Mouse (Mus musculus): ENCODE results near the gene Gm11985.

Gene Gm11985

GRCm38 (mm10) chr11:7158196-7158595 is 30.2 kb downstream of the Gm11985 start:
- DNase-seq (ENCODE audit: low read depth in 2 of 2, low spot score in 2 of 2), result no peak

GRCm38 (mm10) chr11:7156427-7156826 is 31.9 kb downstream of the Gm11985 start:
- DNase-seq (ENCODE audit: low read depth in 2 of 2, low spot score in 2 of 2), result no peak

DNA sequence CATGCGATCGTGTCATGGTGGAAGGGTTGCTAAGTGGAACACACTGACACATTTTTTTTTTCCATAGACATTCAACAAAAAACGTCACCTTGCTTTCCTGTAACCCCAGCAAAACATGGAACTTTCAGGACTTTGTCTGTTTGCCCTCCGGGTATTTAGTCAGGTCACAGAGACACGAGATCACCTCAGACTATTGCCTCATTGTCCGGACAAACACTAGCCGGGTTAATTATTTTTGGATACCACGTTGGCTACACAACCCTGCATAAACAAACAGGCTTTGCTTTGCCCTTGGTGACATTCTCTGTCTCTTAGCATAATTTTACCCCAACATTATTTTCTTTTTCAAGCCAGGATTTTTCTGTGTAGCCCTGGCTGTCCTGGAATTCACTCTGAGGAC is 35.3 kb downstream of the Gm11985 start:
- DNase-seq (ENCODE audit: low read depth in 2 of 2, low spot score in 2 of 2), result no peak

GRCm38 (mm10) chr11:7152371-7152770 is 36.0 kb downstream of the Gm11985 start:
- DNase-seq (ENCODE audit: low read depth in 2 of 2, low spot score in 2 of 2), result no peak

DNA sequence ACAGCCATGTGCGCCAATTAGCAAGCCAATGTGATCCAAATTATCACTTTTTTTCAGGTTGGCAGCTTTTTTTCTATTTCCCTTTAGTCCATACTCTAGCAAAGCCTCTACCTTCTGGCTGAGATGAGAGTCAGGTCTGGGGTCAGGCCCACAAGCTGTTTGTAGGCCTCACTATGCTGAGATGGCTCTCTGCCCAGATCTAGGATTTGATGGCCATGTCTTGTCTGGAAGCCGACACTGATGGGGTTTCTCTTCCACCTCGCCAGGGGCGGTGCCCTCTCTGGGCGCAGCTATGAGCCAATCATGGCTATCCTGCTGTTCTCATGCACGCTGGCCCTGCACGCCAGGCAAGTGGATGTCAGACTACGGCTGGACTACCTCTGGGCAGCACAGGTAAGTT is 37.9 kb downstream of the Gm11985 start:
- no peak for DNase-seq (ENCODE audit: low read depth in 2 of 2, low spot score in 2 of 2)

GRCm38 (mm10) chr11:7149471-7149870 is 38.9 kb downstream of the Gm11985 start:
- no peak for DNase-seq (ENCODE audit: low read depth in 2 of 2, low spot score in 2 of 2)

DNA sequence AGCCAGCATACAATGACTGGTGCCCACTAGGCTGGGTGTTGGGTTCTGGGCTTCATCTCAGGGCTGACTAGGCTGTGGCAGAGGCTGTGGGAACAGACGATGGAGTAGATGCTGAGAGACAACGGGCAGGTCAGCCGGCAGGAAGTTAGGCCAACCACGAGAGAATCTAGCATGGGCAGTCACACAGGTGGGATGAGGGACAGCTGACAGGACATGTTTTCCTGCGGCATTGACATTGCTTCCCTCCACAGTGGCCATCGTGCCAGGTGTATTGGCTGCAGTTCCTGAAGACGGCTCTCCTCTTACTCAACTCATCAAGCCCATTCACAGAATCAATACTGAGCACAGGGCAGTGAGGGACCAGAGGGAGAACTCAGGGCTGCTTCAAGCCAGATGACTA is 40.4 kb downstream of the Gm11985 start:
- no peak for DNase-seq (ENCODE audit: low read depth in 2 of 2, low spot score in 2 of 2)

DNA sequence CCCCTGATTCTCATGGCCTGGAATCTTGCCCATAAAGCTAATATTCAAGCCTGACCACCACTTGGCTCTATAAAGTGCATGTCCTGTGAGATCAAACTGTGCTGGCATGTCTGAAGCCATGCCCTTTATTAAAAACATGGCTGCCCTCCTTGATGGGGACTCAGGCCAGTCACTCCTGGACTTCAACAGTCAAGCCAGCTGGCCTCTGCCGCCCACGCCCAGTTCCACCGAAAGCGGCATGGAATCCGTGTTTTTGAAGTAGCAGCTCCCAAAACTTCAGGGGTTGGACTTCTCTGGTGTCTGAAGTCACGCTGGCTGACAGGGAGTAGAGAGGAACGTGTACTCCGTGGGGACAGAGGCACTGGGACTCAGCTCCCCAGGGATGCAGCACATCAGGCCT is 40.8 kb downstream of the Gm11985 start:
- no peak for DNase-seq (ENCODE audit: low read depth in 2 of 2, low spot score in 2 of 2)

- peak; percentile 65 to 75 for DNase-seq (ENCODE audit: low read depth in 2 of 2, low spot score in 2 of 2)
These were observed 43.1 kb downstream of the Gm11985 start for GRCm38 (mm10) chr11:7145221-7145620.

DNA sequence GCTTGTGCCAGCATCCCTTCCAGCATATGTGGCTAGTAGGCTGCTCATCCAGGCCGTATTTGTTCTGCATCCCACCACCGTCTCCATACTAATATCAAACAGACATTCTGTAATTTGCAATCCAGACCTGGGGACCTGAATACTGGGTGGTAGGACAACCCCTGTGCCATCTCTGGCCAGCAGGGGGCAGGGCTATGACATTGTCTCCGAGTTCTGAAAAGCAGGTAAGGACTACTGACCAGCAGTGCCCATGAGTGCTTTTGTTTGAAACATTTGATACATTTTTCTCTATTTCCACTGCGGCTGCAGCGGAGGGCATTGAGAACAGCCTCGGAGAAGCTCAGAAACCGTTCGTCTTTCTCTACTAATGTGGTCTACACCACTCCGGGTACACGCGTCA is 44.0 kb downstream of the Gm11985 start:
- DNase-seq (ENCODE audit: low read depth in 2 of 2, low spot score in 2 of 2), result peak; percentile 20 to 53

DNA sequence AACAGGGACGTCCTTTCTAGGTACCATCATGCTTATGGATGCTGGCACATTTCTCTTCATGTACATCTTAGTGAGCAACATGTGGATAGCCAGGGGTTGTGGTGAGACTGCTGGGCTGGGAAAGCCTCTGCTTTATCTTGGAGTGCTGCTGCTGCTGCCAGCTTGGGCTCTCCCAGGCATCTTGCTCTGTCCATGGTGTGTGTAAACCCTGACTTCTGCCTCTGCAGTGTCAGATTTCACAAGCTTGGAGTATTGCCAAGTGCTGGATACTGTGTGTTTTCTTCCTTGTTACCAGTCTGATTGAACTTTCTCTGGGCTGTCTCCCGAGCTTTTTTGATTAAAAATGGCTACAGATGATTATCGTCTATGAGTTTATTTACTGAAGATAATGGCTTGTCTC is 45.6 kb downstream of the Gm11985 start:
- no peak for DNase-seq (ENCODE audit: low read depth in 2 of 2, low spot score in 2 of 2)

DNA sequence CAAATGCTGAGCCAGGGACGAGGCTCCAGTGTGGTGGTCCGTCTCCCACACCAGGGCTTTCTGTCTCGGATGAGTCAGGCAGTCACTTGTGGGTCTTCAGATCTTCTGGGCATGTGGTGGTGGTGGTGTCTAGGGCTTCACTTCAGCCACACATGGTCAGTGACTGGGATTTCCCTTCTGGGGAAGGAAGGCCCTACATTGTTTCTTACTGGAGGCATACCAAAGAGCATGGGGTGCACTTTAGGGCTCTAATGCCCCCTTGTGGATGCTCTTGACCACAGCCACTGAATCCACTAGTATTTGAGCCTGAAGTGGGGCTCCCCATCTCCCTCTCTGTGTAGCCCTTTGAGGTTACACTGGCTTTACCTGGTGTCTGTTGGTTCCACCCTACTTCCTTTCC is 47.9 kb downstream of the Gm11985 start:
- DNase-seq (ENCODE audit: low read depth in 2 of 2, low spot score in 2 of 2), result peak in 1 of 2 experiments; percentile 24

DNA sequence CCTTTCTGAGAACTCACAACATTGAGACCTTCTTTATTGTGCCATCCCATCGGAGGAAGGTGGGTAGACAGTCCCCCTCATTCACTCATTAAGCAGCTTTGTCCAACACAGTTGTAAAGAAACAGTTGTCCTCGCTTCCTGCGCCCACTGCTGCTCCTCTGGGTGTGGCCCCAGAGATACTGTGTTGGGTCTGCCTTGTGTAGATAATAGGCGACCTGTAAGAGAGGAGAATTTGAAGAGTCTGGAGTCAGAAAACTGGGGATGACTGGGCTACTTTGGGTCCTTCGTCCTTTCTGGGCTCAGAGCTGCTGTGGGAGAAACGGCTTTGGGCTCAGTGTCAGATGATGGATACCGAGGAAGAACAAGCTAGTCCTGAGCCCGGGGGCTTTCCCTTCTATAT is 50.0 kb downstream of the Gm11985 start:
- no peak for DNase-seq (ENCODE audit: low read depth in 2 of 2, low spot score in 2 of 2)

- no peak for DNase-seq (ENCODE audit: low read depth in 2 of 2, low spot score in 2 of 2)
These were observed 52.0 kb downstream of the Gm11985 start for GRCm38 (mm10) chr11:7136246-7136855.

- no peak for DNase-seq (ENCODE audit: low read depth in 2 of 2, low spot score in 2 of 2)
These were observed 52.6 kb downstream of the Gm11985 start for GRCm38 (mm10) chr11:7135763-7136162.

GRCm38 (mm10) chr11:7135301-7135700 is 53.1 kb downstream of the Gm11985 start:
- no peak for DNase-seq (ENCODE audit: low read depth in 2 of 2, low spot score in 2 of 2)

DNA sequence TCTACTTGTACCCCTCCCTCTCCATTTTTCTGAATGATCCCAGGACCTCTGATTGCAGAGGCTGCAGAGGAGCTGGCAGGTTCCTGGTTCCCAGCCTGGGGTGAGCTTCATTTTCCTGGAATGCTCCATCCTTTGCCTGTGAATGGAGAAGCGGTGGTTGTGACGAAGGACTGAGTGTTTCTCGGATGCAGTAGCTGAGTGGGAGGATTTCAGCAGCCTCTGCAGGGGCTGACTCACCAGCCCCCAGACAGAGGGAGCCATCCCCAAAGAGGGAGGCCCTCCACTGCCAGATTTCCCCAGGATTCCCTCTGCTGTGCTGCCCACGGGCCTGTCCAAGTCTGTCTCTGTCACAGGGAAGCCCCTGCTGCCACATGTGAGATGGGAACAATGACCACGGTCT is 54.0 kb downstream of the Gm11985 start:
- no peak for DNase-seq (ENCODE audit: low read depth in 2 of 2, low spot score in 2 of 2)

- no peak for DNase-seq (ENCODE audit: low read depth in 2 of 2, low spot score in 2 of 2)
These were observed 54.6 kb downstream of the Gm11985 start for GRCm38 (mm10) chr11:7133736-7134135.

Data from CD8-positive naive resting alpha-beta T cell, adult 2 months (primary cell).